Mouse (Mus musculus) MEL (cell line): ENCODE data around the gene Thbs2. TPM values are rescaled to one million over a fixed set of nuclear protein-coding genes. Genes with fewer than 3 reads are reported as not detected.

Source experiments
- DNase-seq: peaks from one replicate; pipeline ENCODE4 v3.0.0; 2011; ENCODE audit warnings: low read depth, low spot score
- H3K27ac ChIP-seq: 2 replicates; pipeline ENCODE4 v1.5.1; 2012; ENCODE audit warnings: low read depth, mild to moderate bottlenecking, control low read depth, low read length, moderate library complexity; ENCODE audit not compliant: control insufficient read depth
- H3K27me3 ChIP-seq, 2 experiments: fragments of 150-350 bp in 1 of 2; sonication (generic) in 1 of 2; 2 replicates each; pipeline ENCODE4 v1.6.1; 2012; ENCODE audit warnings: low read length in 2 of 2, mild to moderate bottlenecking in 2 of 2, improper control_type of control experiment in 1 of 2, moderate library complexity in 1 of 2; ENCODE audit not compliant: insufficient read depth in 2 of 2, control insufficient read depth in 1 of 2
- H3K36me3 ChIP-seq, 2 experiments: 2 replicates each; pipeline ENCODE4 v1.6.1; 2012 to 2014; ENCODE audit warnings: low read length in 2 of 2, improper control_type of control experiment in 1 of 2, inconsistent platforms in 1 of 2, mild to moderate bottlenecking in 1 of 2; ENCODE audit not compliant: insufficient read depth in 2 of 2, control insufficient read depth in 1 of 2
- H3K4me1 ChIP-seq, 2 experiments: fragments of 150-350 bp in 1 of 2; sonication (generic) in 1 of 2; 2 replicates each; pipeline ENCODE4 v1.6.1; 2012; ENCODE audit warnings: low read length in 2 of 2, improper control_type of control experiment in 1 of 2, mild to moderate bottlenecking in 1 of 2; ENCODE audit not compliant: insufficient read depth in 2 of 2, control insufficient read depth in 1 of 2
- H3K4me3 ChIP-seq, 2 experiments: fragments of 150-350 bp in 1 of 2; sonication (generic) in 1 of 2; 2 replicates each; pipeline ENCODE4 v1.5.1; 2012; ENCODE audit warnings: low read depth in 2 of 2, low read length in 2 of 2, mild to moderate bottlenecking in 2 of 2, moderate library complexity in 2 of 2, control low read depth in 1 of 2, improper control_type of control experiment in 1 of 2; ENCODE audit not compliant: control insufficient read depth in 1 of 2, insufficient read depth in 1 of 2
- H3K79me2 ChIP-seq: 2 replicates; pipeline ENCODE4 v1.6.1; 2012; ENCODE audit warnings: mild to moderate bottlenecking, low read length, moderate library complexity; ENCODE audit not compliant: control insufficient read depth, poor library complexity, insufficient read depth
- H3K9ac ChIP-seq: 2 replicates; pipeline ENCODE4 v1.6.1; 2012; ENCODE audit warnings: low read depth, mild to moderate bottlenecking, control low read depth, low read length, moderate library complexity; ENCODE audit not compliant: control insufficient read depth, poor library complexity, severe bottlenecking
- H3K9me3 ChIP-seq: fragments of 150-350 bp; sonication (generic); replicated peaks from 2 replicates; pipeline ENCODE4 v1.6.1; 2012; ENCODE audit warnings: mild to moderate bottlenecking, low read length, improper control_type of control experiment, moderate library complexity; ENCODE audit not compliant: insufficient read depth
- BHLHE40 ChIP-seq: IDR thresholded peaks from 2 replicates; pipeline ENCODE4 v1.6.1; 2012; ENCODE audit warnings: low read depth, mild to moderate bottlenecking, inconsistent platforms, low read length, improper control_type of control experiment, borderline replicate concordance
- ELF1 ChIP-seq: IDR thresholded peaks from 2 replicates; pipeline ENCODE4 v1.6.1; 2014; ENCODE audit warnings: low read depth, mild to moderate bottlenecking, inconsistent platforms, low read length, improper control_type of control experiment, moderate library complexity
- GABPA ChIP-seq: IDR thresholded peaks from 2 replicates; pipeline ENCODE4 v1.6.1; 2012; ENCODE audit warnings: low read depth, mild to moderate bottlenecking, inconsistent platforms, low read length, improper control_type of control experiment, moderate library complexity
- GATA1 ChIP-seq: IDR thresholded peaks from 2 replicates; pipeline ENCODE4 v1.6.1; 2011; ENCODE audit warnings: low read depth, low read length, improper control_type of control experiment
- JUND ChIP-seq: IDR thresholded peaks from 2 replicates; pipeline ENCODE4 v1.6.1; 2011; ENCODE audit warnings: low read depth, mild to moderate bottlenecking, improper control_type of control experiment, low read length
- KAT2A ChIP-seq: conservative IDR thresholded peaks from 2 replicates; pipeline ENCODE4 v1.6.1; 2012; ENCODE audit warnings: low read depth, low read length, improper control_type of control experiment, inconsistent platforms
- MAFK ChIP-seq: IDR thresholded peaks from 2 replicates; pipeline ENCODE4 v1.6.1; 2011; ENCODE audit warnings: low read depth, mild to moderate bottlenecking, low read length, improper control_type of control experiment, borderline replicate concordance
- MAX ChIP-seq: IDR thresholded peaks from 2 replicates; pipeline ENCODE4 v1.6.1; 2011; ENCODE audit warnings: low read length, improper control_type of control experiment
- MAZ ChIP-seq: IDR thresholded peaks from 2 replicates; pipeline ENCODE4 v1.6.1; 2012; ENCODE audit warnings: low read depth, mild to moderate bottlenecking, inconsistent platforms, low read length, improper control_type of control experiment
- MEF2A ChIP-seq: IDR thresholded peaks from 2 replicates; pipeline ENCODE4 v1.6.1; 2014; ENCODE audit warnings: low read depth, mild to moderate bottlenecking, inconsistent platforms, low read length, improper control_type of control experiment; ENCODE audit not compliant: poor library complexity, insufficient replicate concordance, severe bottlenecking; ENCODE audit errors: extremely low read depth
- MXI1 ChIP-seq: IDR thresholded peaks from 2 replicates; pipeline ENCODE4 v1.6.1; 2011; ENCODE audit warnings: mild to moderate bottlenecking, low read depth, low read length, improper control_type of control experiment
- NELFE ChIP-seq: IDR thresholded peaks from 2 replicates; pipeline ENCODE4 v1.6.1; 2011; ENCODE audit warnings: low read depth, low read length, improper control_type of control experiment
- POLR2A ChIP-seq, 2 experiments: IDR thresholded peaks; 2 replicates each; pipeline ENCODE4 v1.6.1; 2011 to 2012; ENCODE audit warnings: low read length in 2 of 2, mild to moderate bottlenecking in 2 of 2, control low read depth in 1 of 2, improper control_type of control experiment in 1 of 2, low read depth in 1 of 2, moderate library complexity in 1 of 2; ENCODE audit not compliant: control insufficient read depth in 1 of 2, insufficient read depth in 1 of 2, poor library complexity in 1 of 2
- POLR2AphosphoS2 ChIP-seq: IDR thresholded peaks from 2 replicates; pipeline ENCODE4 v1.6.1; 2011; ENCODE audit warnings: low read length, improper control_type of control experiment
- TBP ChIP-seq: IDR thresholded peaks from 2 replicates; pipeline ENCODE4 v1.8.0; 2011; ENCODE audit warnings: low read depth, low read length, improper control_type of control experiment
- TCF12 ChIP-seq: IDR thresholded peaks from 2 replicates; pipeline ENCODE4 v1.6.1; 2014; ENCODE audit warnings: low read depth, mild to moderate bottlenecking, inconsistent platforms, low read length, improper control_type of control experiment, moderate library complexity
- UBTF ChIP-seq: IDR thresholded peaks from 2 replicates; pipeline ENCODE4 v1.6.1; 2012; ENCODE audit warnings: low read depth, mild to moderate bottlenecking, inconsistent platforms, low read length, improper control_type of control experiment, moderate library complexity, borderline replicate concordance; ENCODE audit not compliant: insufficient read depth
- USF1 ChIP-seq: IDR thresholded peaks from 2 replicates; pipeline ENCODE4 v1.6.1; 2014; ENCODE audit warnings: low read depth, mild to moderate bottlenecking, inconsistent platforms, low read length, improper control_type of control experiment, moderate library complexity
- USF2 ChIP-seq, 2 experiments: IDR thresholded peaks; 2 replicates each; pipeline ENCODE4 v1.6.1; 2011 to 2012; ENCODE audit warnings: improper control_type of control experiment in 2 of 2, low read length in 2 of 2, borderline replicate concordance in 1 of 2, inconsistent platforms in 1 of 2, low read depth in 1 of 2, mild to moderate bottlenecking in 1 of 2; ENCODE audit not compliant: insufficient read depth in 1 of 2
- ZC3H11A ChIP-seq: IDR thresholded peaks from 2 replicates; pipeline ENCODE4 v1.6.1; 2012; ENCODE audit warnings: low read depth, mild to moderate bottlenecking, inconsistent platforms, low read length, improper control_type of control experiment
- ZMIZ1 ChIP-seq: IDR thresholded peaks from 2 replicates; pipeline ENCODE4 v1.6.1; 2012; ENCODE audit warnings: low read depth, mild to moderate bottlenecking, inconsistent platforms, low read length, improper control_type of control experiment, moderate library complexity
- ZNF384 ChIP-seq: IDR thresholded peaks from 2 replicates; pipeline ENCODE4 v1.6.1; 2012; ENCODE audit warnings: low read depth, mild to moderate bottlenecking, inconsistent platforms, low read length, improper control_type of control experiment
- polyA plus RNA-seq, 2 experiments: library from polyadenylated mRNA; stranded (reverse) in 1 of 2; unstranded in 1 of 2; fragments of >175 nt in 1 of 2; fragments of >200 nt in 1 of 2; gene quantifications; 2 replicates each; pipeline versions ENCODE4 v1.2.1 to v1.2.4; 2012; ENCODE audit warnings: low replicate concordance in 2 of 2, low read depth in 1 of 2; ENCODE audit not compliant: insufficient read length in 2 of 2, insufficient read depth in 1 of 2, missing spikeins in 1 of 2
- total RNA-seq: library from RNA; depleted of rRNA; stranded (reverse); fragments of 300-350 nt; gene quantifications from 2 replicates; pipeline ENCODE4 v1.2.3, GENCODE M21; 2012

Thbs2 gene
- total and polyA plus RNA-seq, 3 experiments, result not detected

- H3K9ac ChIP-seq, result no peak overlapping the region
- no peaks in the 10 kb centered on the region for H3K9me3 ChIP-seq
- no peaks in the 10 kb centered on the region for H3K79me2 ChIP-seq
- no peaks in the 10 kb centered on the region for H3K36me3 ChIP-seq
- TF ChIP-seq ZC3H11A (no peak), TCF12 (no peak), MAX (no peak), ZMIZ1 (no peak), MAFK (no peak), KAT2A (no peak), USF1 (no peak), JUND (no peak), NELFE (no peak), ELF1 (no peak), MAZ (no peak), POLR2A (IDR thresholded peaks at IDR 0.05; ENCODE audit: control insufficient read depth in 1 of 2, insufficient read depth in 1 of 2, low read depth in 1 of 2, low read length in 2 of 2, poor library complexity in 1 of 2) (no peak), GABPA (no peak), ZNF384 (no peak), GATA1 (no peak), POLR2AphosphoS2 (no peak), MEF2A (no peak)
- TF ChIP-seq, all 39 proteins: peak for 0
- H3K27ac ChIP-seq, result no peak overlapping the region
- no peak for DNase-seq
- no peaks in the 10 kb centered on the region for H3K27me3 ChIP-seq
- H3K4me1 ChIP-seq, result no peaks in the 10 kb centered on the region
- H3K4me3 ChIP-seq, result no peak overlapping the region
Observed at GRCm38 (mm10) chr17:14721325-14721724, 27.3 kb upstream of the Thbs2 start.

DNA sequence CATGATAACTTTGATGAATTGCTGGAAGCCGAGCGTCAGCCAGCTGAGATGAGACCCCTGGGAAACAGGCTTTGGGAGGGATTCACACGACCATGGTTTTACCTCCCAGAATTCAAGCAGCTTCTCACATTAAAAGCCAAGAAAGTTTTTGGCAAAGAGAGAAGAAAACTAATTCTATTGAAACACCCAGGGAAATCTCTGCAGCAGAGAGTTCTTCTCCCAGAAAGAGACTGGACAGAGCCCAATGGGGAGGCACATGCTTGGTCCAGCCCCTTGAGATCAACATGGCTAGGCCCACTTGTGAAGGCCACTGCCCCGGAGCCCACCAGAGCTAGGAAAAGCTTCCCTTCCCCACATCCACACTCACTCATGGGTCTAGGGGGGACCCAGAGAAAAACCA lies 26.9 kb upstream of the Thbs2 start:
- H3K27ac ChIP-seq, result no peak overlapping the region
- H3K79me2 ChIP-seq, result no peaks in the 10 kb centered on the region
- no peaks in the 10 kb centered on the region for H3K4me1 ChIP-seq
- H3K4me3 ChIP-seq, result no peak overlapping the region
- DNase-seq, result no peak
- H3K36me3 ChIP-seq, result no peaks in the 10 kb centered on the region
- H3K9me3 ChIP-seq, result no peaks in the 10 kb centered on the region
- no peak overlapping the region for H3K9ac ChIP-seq
- H3K27me3 ChIP-seq, result no peaks in the 10 kb centered on the region
- no peak for TF ChIP-seq USF2 (IDR thresholded peaks at IDR 0.05; ENCODE audit: borderline replicate concordance in 1 of 2, insufficient read depth in 1 of 2, low read depth in 1 of 2, low read length in 2 of 2)
- TF ChIP-seq ZMIZ1, result no peak
- TF ChIP-seq BHLHE40, result no peak
- TF ChIP-seq GATA1, result no peak
- no peak for TF ChIP-seq GABPA
- TF ChIP-seq UBTF, result no peak
- no peak for TF ChIP-seq ZC3H11A
- no peak for TF ChIP-seq MXI1
- TF ChIP-seq JUND, result no peak
- no peak for TF ChIP-seq TBP
